Mouse (Mus musculus): ENCODE data around the gene Gm11213. TPM values are rescaled to one million over a fixed set of nuclear protein-coding genes. Genes with fewer than 3 reads are reported as not detected.

The Gm11213 gene
- polyA plus RNA-seq, 1 experiment from 2014 or later = not detected

DNA sequence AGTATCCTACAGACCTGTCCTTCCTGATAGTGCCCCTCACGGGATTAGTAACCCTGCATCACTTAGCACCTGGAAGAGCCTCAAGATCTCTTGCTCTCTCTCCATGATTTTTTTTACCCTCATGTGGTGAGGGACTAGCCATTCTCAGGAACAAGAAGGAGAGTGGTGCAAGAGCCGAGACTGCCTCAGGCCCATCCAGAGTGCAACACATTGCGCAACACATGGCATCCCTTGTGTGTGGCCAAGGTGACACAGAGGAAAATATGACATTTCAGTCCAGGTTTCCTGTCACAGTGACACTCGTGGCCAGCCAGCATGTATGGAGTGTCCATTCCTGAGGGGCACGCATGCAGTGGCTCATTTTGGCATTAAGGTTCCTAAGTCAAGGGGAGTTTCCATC is 32.4 kb downstream of the Gm11213 start:
- ATAC-seq = no peak
- Histone ChIP-seq H3K4me2 (replicated peaks) (no peak overlapping the region), H3K4me3 (replicated peaks) (no peak overlapping the region), H3K9ac (no peak overlapping the region), H3K4me1 (replicated peaks) (no peaks in the 10 kb centered on the region), H3K9me3 (no peaks in the 10 kb centered on the region), H3K36me3 (peaks cover 12% of the 10 kb centered on the region; the same call in 1 of the 2 replicates), H3K27me3 (replicated peaks) (no peaks in the 10 kb centered on the region), H3K27ac (no peak overlapping the region)
- WGBS = 90% methylated on average over 5 of the region's 5 CpGs

DNA sequence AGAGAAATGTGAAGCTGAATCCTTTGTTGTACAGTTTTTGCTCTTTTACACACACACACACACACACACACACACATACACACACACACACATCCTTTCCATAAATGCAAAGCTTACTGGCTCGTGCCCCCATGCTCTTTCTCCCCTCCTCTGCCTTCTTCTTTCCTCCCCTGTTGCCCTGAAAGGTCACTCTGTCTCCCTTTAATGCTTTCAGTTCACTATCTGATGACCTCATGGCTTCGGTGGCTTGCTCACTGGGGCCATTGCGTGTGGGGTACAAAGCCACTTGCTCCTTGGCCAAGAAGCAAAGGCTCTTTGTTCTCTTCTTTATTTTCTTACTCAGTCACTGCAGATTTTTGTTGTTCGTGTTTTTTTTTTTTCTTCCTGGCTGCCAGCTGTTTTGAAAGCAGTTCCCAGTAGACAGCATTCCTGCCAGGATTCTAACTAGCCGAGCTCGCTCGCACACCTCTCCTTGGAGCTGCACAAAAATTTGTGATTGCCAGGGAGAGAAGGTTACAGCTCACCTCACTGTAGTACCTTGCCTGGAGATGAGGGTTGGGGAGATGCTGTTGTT is 34.8 kb downstream of the Gm11213 start:
- 51% methylated on average over 7 of the region's 7 CpGs for WGBS
- H3K36me3 ChIP-seq = peaks cover 9% of the 10 kb centered on the region; the same call in 1 of the 2 replicates
- H3K4me2 ChIP-seq (replicated peaks) = no peak overlapping the region
- no peak for ATAC-seq
- H3K9me3 ChIP-seq = no peaks in the 10 kb centered on the region
- no peak overlapping the region for H3K27ac ChIP-seq
- no peak overlapping the region for H3K9ac ChIP-seq
- no peak overlapping the region for H3K4me3 ChIP-seq (replicated peaks)
- no peaks in the 10 kb centered on the region for H3K4me1 ChIP-seq (replicated peaks)
- no peaks in the 10 kb centered on the region for H3K27me3 ChIP-seq (replicated peaks)

- ATAC-seq = no peak
Observed at GRCm38 (mm10) chr4:63569322-63569721, 35.7 kb downstream of the Gm11213 start.

DNA sequence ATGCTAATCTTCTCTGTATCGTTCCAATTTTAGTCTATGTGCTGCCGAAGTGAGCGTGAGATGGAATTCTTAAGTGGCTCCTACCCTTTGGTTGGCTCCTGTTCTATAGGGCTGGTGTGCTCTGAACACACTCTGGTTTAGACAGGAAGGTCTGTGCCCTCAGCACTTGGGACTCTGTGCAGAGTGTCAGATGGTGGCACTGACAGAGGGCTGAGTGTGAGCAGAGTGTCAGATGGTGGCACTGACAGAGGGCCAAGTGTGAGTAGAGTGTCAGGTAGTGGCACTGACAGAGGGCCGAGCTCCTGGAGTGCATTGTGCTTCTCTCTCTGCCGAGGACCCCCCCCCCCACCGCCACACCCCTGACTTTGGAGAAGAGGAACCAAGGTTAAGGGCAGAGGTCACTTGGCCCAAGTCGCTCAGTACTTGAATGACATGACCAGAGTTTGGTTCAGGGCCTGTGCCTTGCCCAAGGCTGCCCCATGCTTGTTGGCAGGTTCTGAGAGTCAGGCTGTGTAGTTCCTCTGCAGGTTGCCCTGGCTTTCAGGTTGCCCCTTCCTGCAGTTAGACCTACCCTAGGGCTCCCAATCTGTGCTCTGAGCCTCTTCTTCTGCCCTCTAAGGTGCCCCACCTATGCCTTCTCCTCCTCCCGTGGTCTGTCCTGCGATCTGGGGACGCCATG is 37.2 kb downstream of the Gm11213 start:
- H3K4me2 ChIP-seq (replicated peaks) = no peak overlapping the region
- H3K9me3 ChIP-seq = no peaks in the 10 kb centered on the region
- no peak for ATAC-seq
- 0 out of 2 replicates have a peak, but pooled peaks cover 2% of the 10 kb centered on the region for H3K36me3 ChIP-seq
- H3K27me3 ChIP-seq (replicated peaks) = no peaks in the 10 kb centered on the region
- H3K4me3 ChIP-seq (replicated peaks) = no peak overlapping the region
- 87% methylated on average over 10 of the region's 10 CpGs for WGBS
- H3K4me1 ChIP-seq (replicated peaks) = no peaks in the 10 kb centered on the region
- no peak overlapping the region for H3K9ac ChIP-seq
- no peak overlapping the region for H3K27ac ChIP-seq

More at GRCm38 (mm10) chr4:63569322-63569721, 35.7 kb downstream of the Gm11213 start:
- 86% methylated on average over 8 of the region's 8 CpGs for WGBS
- Histone ChIP-seq H3K9me3 (no peaks in the 10 kb centered on the region), H3K36me3 (peaks cover 9% of the 10 kb centered on the region; the same call in 1 of the 2 replicates), H3K4me3 (replicated peaks) (no peak overlapping the region), H3K4me1 (replicated peaks) (no peaks in the 10 kb centered on the region), H3K4me2 (replicated peaks) (no peak overlapping the region), H3K9ac (no peak overlapping the region), H3K27me3 (replicated peaks) (no peaks in the 10 kb centered on the region), H3K27ac (no peak overlapping the region)

- H3K4me3 ChIP-seq (replicated peaks) = no peak overlapping the region
- H3K4me1 ChIP-seq (replicated peaks) = peaks cover 34% of the 10 kb centered on the region
- H3K9ac ChIP-seq = no peak overlapping the region
- ATAC-seq = no peak
- peak overlapping the region; percentile 77 for H3K27ac ChIP-seq
- H3K4me2 ChIP-seq (replicated peaks) = 0 out of 2 replicates have a peak overlapping the region, but pooled peaks have one; percentile 41
- 86% methylated on average over 4 of the region's 4 CpGs for WGBS
- no peaks in the 10 kb centered on the region for H3K9me3 ChIP-seq
- no peaks in the 10 kb centered on the region for H3K27me3 ChIP-seq (replicated peaks)
- H3K36me3 ChIP-seq = no peaks in the 10 kb centered on the region
Observed at GRCm38 (mm10) chr4:63562742-63563141, 42.3 kb downstream of the Gm11213 start.

DNA sequence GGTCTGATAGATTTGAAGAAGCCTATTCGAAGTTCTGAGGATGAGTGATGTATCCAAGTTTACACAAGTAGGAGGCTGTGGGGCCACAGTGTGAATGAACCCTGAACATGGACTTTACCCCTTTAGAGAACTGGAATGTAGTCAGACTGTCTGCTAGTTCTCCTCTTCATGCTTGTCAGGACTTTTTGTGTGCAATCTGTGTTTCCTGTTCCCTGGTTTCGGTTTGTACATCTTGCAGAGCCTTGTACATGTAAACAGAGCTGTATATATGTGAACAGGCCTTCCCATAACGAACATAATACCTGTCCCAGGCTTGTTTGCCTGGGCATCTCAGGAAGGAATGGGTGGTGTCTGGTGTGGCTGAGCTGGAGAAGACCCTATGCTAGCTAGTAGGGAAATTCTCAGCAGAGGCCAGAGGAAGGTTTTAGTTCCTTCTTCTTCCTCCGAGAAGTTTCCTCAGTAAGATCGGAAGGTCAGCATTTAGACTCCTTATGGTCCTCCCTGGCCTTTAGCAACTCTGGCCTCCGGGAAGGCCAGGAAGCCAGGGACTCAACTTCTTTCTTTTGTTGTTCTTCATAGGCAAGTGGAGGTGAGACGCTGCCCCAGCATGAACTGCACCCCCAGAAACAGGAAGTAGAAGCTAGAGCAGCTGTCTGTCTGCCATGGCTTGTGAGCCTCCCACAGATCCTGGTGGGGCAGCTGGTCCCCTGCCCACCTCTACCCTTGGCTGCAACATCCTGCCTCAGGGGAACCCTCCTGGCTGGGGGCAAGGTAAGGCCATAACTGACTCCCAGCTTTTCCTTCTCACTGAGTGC is 43.0 kb downstream of the Gm11213 start:
- no peaks in the 10 kb centered on the region for H3K36me3 ChIP-seq
- H3K9ac ChIP-seq = no peak overlapping the region
- peak overlapping the region; percentile 77 for H3K27ac ChIP-seq
- H3K9me3 ChIP-seq = no peaks in the 10 kb centered on the region
- ATAC-seq = peak; percentile 62
- H3K4me1 ChIP-seq (replicated peaks) = peaks cover 41% of the 10 kb centered on the region
- 43% methylated on average over 7 of the region's 7 CpGs for WGBS
- no peak overlapping the region for H3K4me3 ChIP-seq (replicated peaks)
- H3K27me3 ChIP-seq (replicated peaks) = no peaks in the 10 kb centered on the region
- peak overlapping the region; percentile 41 for H3K4me2 ChIP-seq (replicated peaks)

DNA sequence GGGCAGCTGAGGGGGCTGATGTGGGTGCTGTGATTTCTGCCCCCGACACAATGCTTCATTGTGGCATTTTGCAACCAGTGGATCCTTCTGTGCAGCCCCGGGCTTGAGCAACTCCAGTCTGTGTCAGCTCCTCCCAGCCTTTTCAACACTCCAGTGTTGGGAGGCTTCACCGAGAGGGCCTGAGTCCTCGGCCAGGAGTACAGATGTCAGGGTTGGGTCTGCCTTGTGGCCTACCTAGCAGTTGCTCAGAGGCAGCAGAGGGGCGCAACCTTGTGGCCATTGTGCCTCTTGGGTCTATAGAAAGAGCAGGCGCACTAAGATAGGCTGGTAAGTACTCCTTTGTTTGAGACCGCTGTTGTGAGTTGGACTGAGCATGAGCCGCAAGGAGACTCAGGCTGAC is 45.0 kb downstream of the Gm11213 start:
- Histone ChIP-seq H3K27ac (0 out of 2 replicates have a peak overlapping the region, but pooled peaks have one; percentile 4), H3K4me2 (replicated peaks) (peak overlapping the region; percentile 82), H3K27me3 (replicated peaks) (no peaks in the 10 kb centered on the region), H3K9ac (no peak overlapping the region), H3K4me1 (replicated peaks) (peaks cover 49% of the 10 kb centered on the region), H3K36me3 (no peaks in the 10 kb centered on the region), H3K4me3 (replicated peaks) (no peak overlapping the region), H3K9me3 (no peaks in the 10 kb centered on the region)
- ATAC-seq = peak; percentile 2; the same call in 1 of the 2 replicates
- 71% methylated on average over 8 of the region's 8 CpGs for WGBS

- no peak for ATAC-seq
- no peaks in the 10 kb centered on the region for H3K36me3 ChIP-seq
- H3K27me3 ChIP-seq (replicated peaks) = no peaks in the 10 kb centered on the region
- peak overlapping the region; percentile 88 for H3K27ac ChIP-seq
- no peaks in the 10 kb centered on the region for H3K9me3 ChIP-seq
- WGBS = 38% methylated on average over 9 of the region's 9 CpGs
- H3K4me2 ChIP-seq (replicated peaks) = peak overlapping the region; percentile 82
- peak overlapping the region; percentile 72 for H3K4me3 ChIP-seq (replicated peaks)
- H3K9ac ChIP-seq = peak overlapping the region; percentile 88
- peaks cover 49% of the 10 kb centered on the region for H3K4me1 ChIP-seq (replicated peaks)
Observed at GRCm38 (mm10) chr4:63559127-63559697, 45.8 kb downstream of the Gm11213 start.

DNA sequence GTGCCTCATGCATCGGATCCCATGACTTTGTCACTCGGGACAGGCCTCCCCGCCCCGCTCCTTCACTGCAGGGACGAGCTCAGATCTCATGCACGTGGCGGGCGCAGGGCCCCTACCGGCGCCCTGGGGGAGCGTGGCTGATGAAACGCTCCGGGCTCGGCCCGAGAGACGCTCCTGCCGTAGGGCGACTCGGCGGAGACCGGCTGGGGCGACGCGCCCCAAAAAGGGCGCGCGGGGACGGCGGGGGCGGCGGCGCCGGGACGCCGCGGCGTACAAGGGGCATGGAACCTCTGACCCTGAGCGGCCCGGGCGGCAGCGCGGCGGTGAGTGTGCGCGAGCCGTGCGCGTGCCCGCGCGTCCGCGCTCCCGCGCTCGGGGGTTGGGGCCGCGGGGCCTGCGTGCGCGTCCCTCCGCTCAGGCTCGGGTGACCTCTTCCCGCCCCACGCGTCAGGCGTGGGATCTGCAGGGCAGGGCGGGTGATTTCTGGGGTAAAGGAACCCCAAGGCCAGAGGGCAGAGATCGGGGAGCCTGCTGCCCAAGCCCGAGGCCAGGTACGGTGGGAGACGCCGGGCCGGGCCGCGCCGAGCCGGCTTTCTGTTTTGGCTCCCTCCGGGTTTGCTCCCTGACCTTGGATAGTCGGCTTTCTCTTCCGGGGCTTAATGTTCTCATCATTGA is 46.5 kb downstream of the Gm11213 start, which contains the start of gene Tmem268:
Gene Tmem268 (plus strand): TSS at position 375 of the 675 bp plus-strand sequence.
- ATAC-seq = peak; percentile 85
- Histone ChIP-seq H3K4me3 (replicated peaks) (peak within 1 kb of the TSS; percentile 72), H3K4me2 (replicated peaks) (peak within 1 kb of the TSS; percentile 82), H3K9ac (peak within 1 kb of the TSS; percentile 88), H3K4me1 (replicated peaks) (peaks cover 49% of the 10 kb centered on the region), H3K27ac (peak within 1 kb of the TSS; percentile 88), H3K36me3 (no peaks in the 10 kb centered on the region), H3K27me3 (replicated peaks) (no peaks in the 10 kb centered on the region), H3K9me3 (no peaks in the 10 kb centered on the region)
- under 1% methylated on average over 77 of the region's 81 CpGs for WGBS

DNA sequence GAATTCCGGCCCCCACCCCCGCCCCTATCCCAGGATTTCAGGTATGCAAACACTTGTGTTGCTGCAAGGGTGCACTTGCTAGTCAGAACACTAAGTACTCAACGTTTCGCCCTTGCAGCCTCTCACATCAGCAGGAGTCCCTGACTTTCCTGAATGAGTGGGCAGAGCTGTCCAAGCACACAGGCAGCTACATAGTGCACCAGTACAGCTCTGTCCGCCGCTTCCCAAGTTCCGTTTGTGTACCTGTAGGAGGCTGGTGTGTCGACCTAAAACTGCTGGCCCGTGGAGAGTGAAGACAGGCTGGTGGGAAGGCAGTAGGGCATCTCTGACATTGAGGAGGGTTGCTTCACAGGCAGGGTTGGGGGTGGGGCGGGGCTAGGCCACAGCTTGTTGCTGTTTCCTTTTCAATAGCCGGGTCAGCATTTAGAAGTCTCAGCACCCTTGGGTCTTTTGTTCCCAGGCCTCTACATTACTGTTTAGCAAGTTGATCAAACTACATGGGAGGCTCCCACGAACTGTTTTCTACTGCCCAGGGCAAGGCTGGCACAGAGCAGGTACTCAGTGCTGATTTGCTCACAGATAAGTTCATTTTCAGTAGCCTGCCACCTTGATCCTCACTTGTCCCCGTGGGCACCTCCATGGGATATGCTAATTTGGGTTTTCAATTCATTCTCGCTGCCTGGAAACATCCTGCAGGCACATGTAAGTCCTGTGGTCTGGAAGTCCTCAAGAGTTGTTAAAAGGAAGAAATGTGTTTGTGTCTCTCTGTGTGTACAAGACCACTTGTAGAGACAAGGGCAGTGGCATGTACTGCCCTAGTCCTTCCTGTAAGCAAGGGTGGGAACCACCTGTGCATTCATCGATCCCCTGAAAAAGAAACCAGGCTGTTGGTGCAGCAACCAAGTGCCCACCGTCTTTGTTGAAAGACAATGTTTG is 47.7 kb downstream of the Gm11213 start:
- ATAC-seq = no peak
- Histone ChIP-seq H3K4me3 (replicated peaks) (peak overlapping the region; percentile 72; the same call in 1 of the 2 replicates), H3K4me1 (replicated peaks) (peaks cover 47% of the 10 kb centered on the region)

More for the DNA sequence above, 47.7 kb downstream of the Gm11213 start:
- H3K27me3 ChIP-seq (replicated peaks) = no peaks in the 10 kb centered on the region
- WGBS = 33% methylated on average over 16 of the region's 16 CpGs
- H3K27ac ChIP-seq = peak overlapping the region; percentile 11; the same call in 1 of the 2 replicates
- peak overlapping the region; percentile 82 for H3K4me2 ChIP-seq (replicated peaks)
- H3K9ac ChIP-seq = peak overlapping the region; percentile 88; the same call in 1 of the 2 replicates
- no peaks in the 10 kb centered on the region for H3K9me3 ChIP-seq
- 0 out of 2 replicates have a peak, but pooled peaks cover 4% of the 10 kb centered on the region for H3K36me3 ChIP-seq
